Mouse (Mus musculus): Measurements from ENCODE around the gene Chek1. TPM values are rescaled to one million over a fixed set of nuclear protein-coding genes. Genes with fewer than 3 reads are reported as not detected.

Gene Chek1
- polyA plus RNA-seq (2015; fragmentation: Nextera tagmentation; extraction: Ambion mirVana), result 4.4 and 6.0 TPM in 2 replicates

DNA sequence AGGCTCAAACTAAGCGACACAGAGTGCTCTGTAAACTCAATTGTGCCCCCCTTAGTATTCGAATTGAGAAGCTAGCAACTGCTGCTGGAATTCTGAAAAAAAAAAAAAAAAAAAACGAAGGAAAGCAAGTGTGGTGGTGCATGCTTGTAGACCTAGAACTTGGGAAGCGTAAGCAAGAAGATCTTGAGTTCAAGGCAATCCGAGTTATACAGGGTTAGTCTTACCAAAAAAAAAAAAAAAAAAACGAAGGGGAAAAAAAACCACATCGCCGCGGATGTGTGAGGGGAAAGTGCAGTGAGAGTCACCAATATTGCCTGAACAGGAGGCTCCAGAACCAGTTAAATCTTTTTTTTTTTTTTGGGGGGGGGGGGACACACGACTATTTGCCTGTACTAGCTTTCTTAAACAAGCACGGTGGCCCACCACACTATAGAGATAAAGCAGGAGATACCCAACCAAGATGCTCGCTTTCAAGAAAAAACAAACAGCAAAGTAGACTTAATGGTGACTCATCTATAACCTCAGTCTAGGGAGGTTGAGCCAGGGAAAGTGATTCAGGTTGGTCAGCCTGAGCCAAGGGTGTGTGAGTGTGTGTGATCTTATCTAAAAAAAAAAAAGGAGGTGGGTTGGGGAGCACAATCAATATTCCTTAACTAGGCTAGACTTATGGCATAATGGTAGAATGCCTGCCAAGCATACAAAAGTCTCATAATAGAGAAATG is at the start of gene Chek1:
Gene Chek1, minus strand, starts transcription at position 32 of the 722 bp plus-strand sequence.

DNA sequence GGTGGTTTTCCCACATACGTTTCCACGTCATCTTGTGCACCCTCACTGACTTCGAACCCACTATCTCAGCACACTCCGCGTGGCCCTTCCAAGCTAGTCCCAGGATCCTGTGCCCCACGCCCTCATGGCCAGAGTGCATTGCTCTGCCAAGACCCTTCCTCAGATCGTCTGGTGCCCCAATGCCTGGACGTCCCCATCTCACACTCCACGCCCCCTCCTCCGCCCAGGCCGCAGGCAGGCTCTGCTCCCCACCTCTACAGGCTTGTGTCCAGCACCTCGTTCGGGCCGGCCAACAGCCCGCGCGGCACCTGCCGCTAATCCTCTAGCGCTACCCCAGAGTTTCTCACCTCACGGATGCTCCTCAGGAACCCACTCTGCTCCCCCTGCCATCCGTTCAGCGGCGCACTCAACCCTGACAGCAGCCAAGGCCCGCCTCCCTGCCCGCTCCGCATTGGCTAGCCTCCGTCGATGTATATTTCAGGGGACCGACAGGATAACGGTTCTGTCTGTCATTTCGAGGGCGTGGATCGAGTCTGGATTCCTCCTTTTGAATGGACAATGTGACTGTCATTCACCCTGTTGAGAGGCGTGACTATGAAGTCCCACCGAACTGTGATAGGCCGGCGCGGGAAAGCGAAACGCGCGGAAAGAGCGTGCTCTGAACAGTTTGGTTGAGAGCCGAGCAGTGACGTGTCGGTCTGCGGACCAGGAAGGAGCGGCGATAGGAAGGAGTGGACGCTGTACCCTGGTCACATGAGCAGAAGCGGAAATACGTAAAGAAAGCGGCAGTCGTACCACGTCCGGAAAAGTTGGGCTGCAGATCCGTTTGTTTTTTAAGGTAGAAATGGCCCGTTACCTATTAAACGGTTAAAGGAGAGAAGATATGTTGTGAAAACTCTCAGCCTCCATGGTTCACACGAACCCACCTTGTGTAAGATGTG is 40.6 kb upstream of the Chek1 start, which contains the start of gene Stt3a:
Gene Stt3a, minus strand, starts transcription at position 477 of the 941 bp plus-strand sequence.

DNA sequence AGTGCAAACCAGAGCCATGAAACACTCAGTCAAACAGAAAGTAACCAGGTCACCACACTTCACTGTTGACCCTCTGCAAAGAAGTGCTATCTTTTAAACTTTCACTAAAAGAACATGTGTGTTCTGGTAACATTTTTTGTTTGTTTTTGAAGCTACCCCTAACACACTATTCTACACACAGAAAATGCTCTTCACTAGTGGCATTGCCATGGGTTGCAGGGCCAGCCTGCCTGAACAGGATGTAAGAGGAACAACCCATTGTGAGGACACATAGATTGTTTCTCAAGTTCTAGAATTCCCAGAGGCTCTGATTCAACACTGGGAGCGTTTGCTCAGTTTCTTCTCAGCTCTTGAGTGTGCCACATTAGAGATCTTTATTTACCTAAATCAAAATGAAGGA is 33.9 kb downstream of the Chek1 start, which contains the start of gene Acrv1:
Gene Acrv1, plus strand, starts transcription at position 301 of the 400 bp plus-strand sequence.

Other genes with a start within 250 kb of the Chek1 start
- gene Gm5615, start 185.1 kb downstream of the Chek1 start, polyA plus RNA-seq (2015; fragmentation: Nextera tagmentation; extraction: Ambion mirVana), result not detected in 2 replicates
- gene Gm17689, start 144.4 kb downstream of the Chek1 start, polyA plus RNA-seq (2015; fragmentation: Nextera tagmentation; extraction: Ambion mirVana), result not detected in 2 replicates
- not detected in 2 replicates for gene A630095E13Rik, start 83.7 kb downstream of the Chek1 start, polyA plus RNA-seq (2015; fragmentation: Nextera tagmentation; extraction: Ambion mirVana)
- gene Acrv1, start 33.8 kb downstream of the Chek1 start, polyA plus RNA-seq (2015; fragmentation: Nextera tagmentation; extraction: Ambion mirVana), result not detected in 2 replicates
- 73.6 and 93.3 TPM in 2 replicates for gene Stt3a, start 40.6 kb upstream of the Chek1 start, polyA plus RNA-seq (2015; fragmentation: Nextera tagmentation; extraction: Ambion mirVana)
- gene Ei24, start 70.3 kb upstream of the Chek1 start, polyA plus RNA-seq (2015; fragmentation: Nextera tagmentation; extraction: Ambion mirVana), result 44.9 and 49.2 TPM in 2 replicates
- 15.2 and 16.4 TPM in 2 replicates for gene Fez1, start 94.8 kb upstream of the Chek1 start, polyA plus RNA-seq (2015; fragmentation: Nextera tagmentation; extraction: Ambion mirVana)